ENCODE assay signal across 12 mouse cellular contexts in genomic region chr17:14993139-14993832, GRCm38 (mm10). TPM values are rescaled to one million over a fixed set of nuclear protein-coding genes. Genes with fewer than 3 reads are reported as not detected.
A peak's percentile ranks its signal among the peaks of the same experiment; 100 is the strongest.
DNase-seq lines count a peak whose midpoint lies in the region; ATAC-seq lines count a peak whose summit lies in the region.
"Not testable (repeated sequence)": the region's sequence is repeated elsewhere in the genome, so short reads cannot be mapped to it uniquely, and the experiment has no call there.
"Had no signal": no experiment of that assay in that cellular context is flagged by ENCODE, and none has a peak within 500 bp of the region (broad histone marks: within the 10 kb centered on the region; RNA-seq: fewer than 3 reads in every experiment).

No protein-coding gene starts in this region.

- not testable (repeated sequence) for H3K27me3 ChIP-seq in embryonic facial prominence, embryonic 14.5 days (replicated peaks; ENCODE audit: control insufficient read depth, insufficient read depth, low read length); hindbrain, embryonic 12.5 days; kidney, embryonic 14.5 days (ENCODE audit: control insufficient read depth, insufficient read depth, low read length); liver, embryonic 13.5 days; neural tube, embryonic 13.5 days

- H3K4me3 ChIP-seq in embryonic facial prominence, embryonic 14.5 days (ENCODE audit: low read depth, low read length); hindbrain, embryonic 12.5 days; kidney, embryonic 14.5 days (ENCODE audit: low read length); liver, embryonic 13.5 days (replicated peaks); neural tube, embryonic 13.5 days: not testable (repeated sequence)

- WGBS in embryonic facial prominence, embryonic 14.5 days = no CpG with 5 or more reads among the region's 47 CpGs
- WGBS in hindbrain, embryonic 12.5 days = no CpG with 5 or more reads among the region's 47 CpGs
- no CpG with 5 or more reads among the region's 47 CpGs for WGBS in kidney, embryonic 14.5 days
- no CpG with 5 or more reads among the region's 47 CpGs for WGBS in liver, embryonic 13.5 days (ENCODE audit: insufficient replicate concordance)
- no CpG with 5 or more reads among the region's 47 CpGs for WGBS in neural tube, embryonic 13.5 days

- H3K9me3 ChIP-seq in embryonic facial prominence, embryonic 14.5 days (ENCODE audit: control insufficient read depth, low read length); hindbrain, embryonic 12.5 days (replicated peaks); kidney, embryonic 14.5 days (ENCODE audit: control insufficient read depth, low read length); liver, embryonic 13.5 days (replicated peaks); neural tube, embryonic 13.5 days: not testable (repeated sequence)

- H3K9ac ChIP-seq in embryonic facial prominence, embryonic 14.5 days (ENCODE audit: low read depth, low read length); hindbrain, embryonic 12.5 days; kidney, embryonic 14.5 days (ENCODE audit: low read depth, low read length); liver, embryonic 13.5 days; neural tube, embryonic 13.5 days: not testable (repeated sequence)

- not testable (repeated sequence) for H3K4me2 ChIP-seq in embryonic facial prominence, embryonic 14.5 days (ENCODE audit: low read depth, low read length); hindbrain, embryonic 12.5 days (replicated peaks); kidney, embryonic 14.5 days (replicated peaks; ENCODE audit: low read depth, low read length); liver, embryonic 13.5 days; neural tube, embryonic 13.5 days

- peak; percentile 91 for ATAC-seq in embryonic facial prominence, embryonic 14.5 days (ENCODE audit: low read depth)
- peak; percentile 47 for ATAC-seq in frontal cortex, adult (ENCODE audit: low TSS enrichment)
- ATAC-seq in hindbrain, embryonic 12.5 days (ENCODE audit: low FRiP score) = peak; percentile 93
- peak; percentile 94 for ATAC-seq in kidney, embryonic 14.5 days (ENCODE audit: low FRiP score, low TSS enrichment)
- ATAC-seq in liver, embryonic 13.5 days (ENCODE audit: low read depth) = peak; percentile 51
- peak; percentile 35 for ATAC-seq in megakaryocyte-erythroid progenitor cell, adult 5-6 weeks (replicated peaks; ENCODE audit: low FRiP score, low TSS enrichment, poor library complexity, severe bottlenecking)
- ATAC-seq in neural tube, embryonic 13.5 days (ENCODE audit: low read depth) = peak; percentile 91

- not testable (repeated sequence) for H3K36me3 ChIP-seq in embryonic facial prominence, embryonic 14.5 days (ENCODE audit: control insufficient read depth, insufficient read depth, low read length); hindbrain, embryonic 12.5 days; kidney, embryonic 14.5 days (ENCODE audit: control insufficient read depth, insufficient read depth, low read length); liver, embryonic 13.5 days; neural tube, embryonic 13.5 days

- H3K27ac ChIP-seq in embryonic facial prominence, embryonic 14.5 days (replicated peaks; ENCODE audit: low read depth, low read length); hindbrain, embryonic 12.5 days; kidney, embryonic 14.5 days (ENCODE audit: low read depth, low read length); liver, embryonic 13.5 days; neural tube, embryonic 13.5 days (replicated peaks): not testable (repeated sequence)

- DNase-seq in embryonic facial prominence, embryonic 14.5 days (ENCODE audit: low spot score); liver, embryonic 13.5 days: not testable (repeated sequence)

- not testable (repeated sequence) for H3K4me1 ChIP-seq in embryonic facial prominence, embryonic 14.5 days (ENCODE audit: control insufficient read depth, insufficient read depth, low read length); hindbrain, embryonic 12.5 days; kidney, embryonic 14.5 days (ENCODE audit: control insufficient read depth, insufficient read depth, low read length); liver, embryonic 13.5 days (replicated peaks); neural tube, embryonic 13.5 days (replicated peaks)

RNA-seq across cellular contexts. Expression of gene Gm3417, which starts 14.7 kb away (rescaled TPM):
- polyA plus RNA-seq in embryonic facial prominence, embryonic 14.5 days (2014; fragmentation: Nextera tagmentation; extraction: Ambion mirVana) = 1.2 and 3.7 TPM in 2 replicates
- 1.1 TPM in 1 of 2 replicates, not detected in the other for polyA plus RNA-seq in hindbrain, embryonic 12.5 days (2016; fragmentation: Nextera tagmentation; extraction: Ambion mirVana)
- polyA plus RNA-seq in kidney, embryonic 14.5 days (2014; fragmentation: Nextera tagmentation; extraction: Ambion mirVana) = 1.1 TPM in 1 of 2 replicates, not detected in the other
- 1.2 and 1.7 TPM in 2 replicates for polyA plus RNA-seq in liver, embryonic 13.5 days (2015; fragmentation: Nextera tagmentation; extraction: Ambion mirVana)
- total RNA-seq in megakaryocyte-erythroid progenitor cell, adult 5-6 weeks (2014; fragmentation: Nextera tagmentation) = 0.96 and 11.1 TPM in 2 replicates
- 6.2 TPM in 1 of 2 replicates, not detected in the other for total RNA-seq in megakaryocyte-erythroid progenitor cell, adult 5-6 weeks (2017)
- 0.88 TPM in 1 of 2 replicates, not detected in the other for polyA plus RNA-seq in neural tube, embryonic 13.5 days (2015; fragmentation: Nextera tagmentation; extraction: Ambion mirVana)
- total RNA-seq: adrenal gland, adult 2 months; heart, postnatal 36 days; layer of hippocampus, postnatal 10 days; left cerebral cortex, postnatal 25 days had no signal
- polyA plus RNA-seq: urinary bladder, adult 2 months had no signal

RNA-seq across cellular contexts. Expression of gene 9030025P20Rik, which starts 15.0 kb away (rescaled TPM):
- 5.3 and 6.0 TPM in 2 replicates for polyA plus RNA-seq in embryonic facial prominence, embryonic 14.5 days (2014; fragmentation: Nextera tagmentation; extraction: Ambion mirVana)
- 10.3 and 12.2 TPM in 2 replicates for polyA plus RNA-seq in hindbrain, embryonic 12.5 days (2016; fragmentation: Nextera tagmentation; extraction: Ambion mirVana)
- 8.0 and 12.7 TPM in 2 replicates for polyA plus RNA-seq in kidney, embryonic 14.5 days (2014; fragmentation: Nextera tagmentation; extraction: Ambion mirVana)
- polyA plus RNA-seq in liver, embryonic 13.5 days (2015; fragmentation: Nextera tagmentation; extraction: Ambion mirVana) = 5.3 and 5.9 TPM in 2 replicates
- 5.9 and 11.4 TPM in 2 replicates for total RNA-seq in megakaryocyte-erythroid progenitor cell, adult 5-6 weeks (2014; fragmentation: Nextera tagmentation)
- 2.2 and 3.9 TPM in 2 replicates for total RNA-seq in megakaryocyte-erythroid progenitor cell, adult 5-6 weeks (2017)
- 8.4 and 9.3 TPM in 2 replicates for polyA plus RNA-seq in neural tube, embryonic 13.5 days (2015; fragmentation: Nextera tagmentation; extraction: Ambion mirVana)

RNA-seq across cellular contexts. Expression of gene Gm3435, which starts 16.7 kb away (rescaled TPM):
- polyA plus RNA-seq in embryonic facial prominence, embryonic 14.5 days (2014; fragmentation: Nextera tagmentation; extraction: Ambion mirVana) = 2.7 and 4.4 TPM in 2 replicates
- 10.3 and 11.7 TPM in 2 replicates for polyA plus RNA-seq in hindbrain, embryonic 12.5 days (2016; fragmentation: Nextera tagmentation; extraction: Ambion mirVana)
- polyA plus RNA-seq in kidney, embryonic 14.5 days (2014; fragmentation: Nextera tagmentation; extraction: Ambion mirVana) = 5.2 and 8.2 TPM in 2 replicates
- 3.8 and 4.8 TPM in 2 replicates for polyA plus RNA-seq in liver, embryonic 13.5 days (2015; fragmentation: Nextera tagmentation; extraction: Ambion mirVana)
- total RNA-seq in megakaryocyte-erythroid progenitor cell, adult 5-6 weeks (2014; fragmentation: Nextera tagmentation) = 1.1 and 14.5 TPM in 2 replicates
- 5.1 and 7.2 TPM in 2 replicates for total RNA-seq in megakaryocyte-erythroid progenitor cell, adult 5-6 weeks (2017)
- polyA plus RNA-seq in neural tube, embryonic 13.5 days (2015; fragmentation: Nextera tagmentation; extraction: Ambion mirVana) = 8.0 and 9.1 TPM in 2 replicates
- polyA plus RNA-seq: adrenal gland, adult 2 months had no signal

RNA-seq across cellular contexts. Expression of gene Phf10, which starts 32.2 kb away (rescaled TPM):
- polyA plus RNA-seq in embryonic facial prominence, embryonic 14.5 days (2014; fragmentation: Nextera tagmentation; extraction: Ambion mirVana) = 50.5 and 52.0 TPM in 2 replicates
- 22.2 and 24.9 TPM in 2 replicates for polyA plus RNA-seq in hindbrain, embryonic 12.5 days (2016; fragmentation: Nextera tagmentation; extraction: Ambion mirVana)
- 37.4 and 44.2 TPM in 2 replicates for polyA plus RNA-seq in kidney, embryonic 14.5 days (2014; fragmentation: Nextera tagmentation; extraction: Ambion mirVana)
- polyA plus RNA-seq in liver, embryonic 13.5 days (2015; fragmentation: Nextera tagmentation; extraction: Ambion mirVana) = 95.9 and 100 TPM in 2 replicates
- total RNA-seq in megakaryocyte-erythroid progenitor cell, adult 5-6 weeks (2014; fragmentation: Nextera tagmentation) = 281 and 343 TPM in 2 replicates
- 157 and 214 TPM in 2 replicates for total RNA-seq in megakaryocyte-erythroid progenitor cell, adult 5-6 weeks (2017)
- polyA plus RNA-seq in neural tube, embryonic 13.5 days (2015; fragmentation: Nextera tagmentation; extraction: Ambion mirVana) = 13.9 and 14.7 TPM in 2 replicates

RNA-seq across cellular contexts. Expression of gene Ermard, which starts 47.7 kb away (rescaled TPM):
- polyA plus RNA-seq in embryonic facial prominence, embryonic 14.5 days (2014; fragmentation: Nextera tagmentation; extraction: Ambion mirVana) = 49.7 and 54.8 TPM in 2 replicates
- polyA plus RNA-seq in hindbrain, embryonic 12.5 days (2016; fragmentation: Nextera tagmentation; extraction: Ambion mirVana) = 97.1 and 112 TPM in 2 replicates
- 70.0 and 96.9 TPM in 2 replicates for polyA plus RNA-seq in kidney, embryonic 14.5 days (2014; fragmentation: Nextera tagmentation; extraction: Ambion mirVana)
- polyA plus RNA-seq in liver, embryonic 13.5 days (2015; fragmentation: Nextera tagmentation; extraction: Ambion mirVana) = 28.6 and 31.5 TPM in 2 replicates
- total RNA-seq in megakaryocyte-erythroid progenitor cell, adult 5-6 weeks (2014; fragmentation: Nextera tagmentation) = 96.5 and 117 TPM in 2 replicates
- 26.7 and 35.7 TPM in 2 replicates for total RNA-seq in megakaryocyte-erythroid progenitor cell, adult 5-6 weeks (2017)
- 97.4 and 101 TPM in 2 replicates for polyA plus RNA-seq in neural tube, embryonic 13.5 days (2015; fragmentation: Nextera tagmentation; extraction: Ambion mirVana)

Comparison
In these comparisons a context has a peak if more than half of its experiments do, and no peak if none do; other contexts are left out.
1. ATAC-seq: peak in every context shown above with its lines; median percentile 94 in kidney, embryonic 14.5 days; 93 in hindbrain, embryonic 12.5 days; 91 in embryonic facial prominence, embryonic 14.5 days; 91 in neural tube, embryonic 13.5 days; 51 in liver, embryonic 13.5 days; 47 in frontal cortex, adult; 35 in megakaryocyte-erythroid progenitor cell, adult 5-6 weeks.